Mouse (Mus musculus): ENCODE data around the gene Mcat. TPM values are rescaled to one million over a fixed set of nuclear protein-coding genes. Genes with fewer than 3 reads are reported as not detected.

Mcat gene
- polyA plus RNA-seq, 1 experiment from 2014 or later: 36.3 TPM

DNA sequence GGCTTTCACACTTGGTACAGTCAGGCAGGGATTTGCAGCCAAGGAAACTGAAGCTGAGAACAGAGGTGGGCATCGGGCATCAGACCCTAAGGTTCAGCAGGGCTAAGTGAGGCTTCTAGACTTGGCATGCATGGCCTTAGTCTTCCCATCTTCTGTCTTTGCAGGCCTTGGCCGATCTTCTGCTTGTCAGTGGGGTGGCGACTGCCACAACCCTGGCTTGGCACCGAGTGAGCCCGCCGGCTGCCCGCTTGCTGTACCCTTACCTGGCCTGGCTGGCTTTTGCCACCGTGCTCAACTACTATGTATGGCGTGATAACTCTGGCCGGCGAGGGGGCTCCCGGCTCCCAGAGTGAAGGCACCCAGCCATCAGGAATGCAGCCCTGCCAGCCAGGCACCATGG, 10.0 kb upstream of the Mcat start:
- H3K4me3 ChIP-seq: no peak overlapping the region
- no peak for ATAC-seq (ENCODE audit: low read depth)
- no peak overlapping the region for H3K27ac ChIP-seq (replicated peaks)
- no peaks in the 10 kb centered on the region for H3K4me1 ChIP-seq (replicated peaks)
- no peak overlapping the region for H3K4me2 ChIP-seq
- H3K27me3 ChIP-seq: no peaks in the 10 kb centered on the region
- H3K9me3 ChIP-seq: no peaks in the 10 kb centered on the region
- WGBS: 94% methylated on average over 12 of the region's 12 CpGs
- H3K9ac ChIP-seq: no peak overlapping the region
- peaks cover 46% of the 10 kb centered on the region for H3K36me3 ChIP-seq

DNA sequence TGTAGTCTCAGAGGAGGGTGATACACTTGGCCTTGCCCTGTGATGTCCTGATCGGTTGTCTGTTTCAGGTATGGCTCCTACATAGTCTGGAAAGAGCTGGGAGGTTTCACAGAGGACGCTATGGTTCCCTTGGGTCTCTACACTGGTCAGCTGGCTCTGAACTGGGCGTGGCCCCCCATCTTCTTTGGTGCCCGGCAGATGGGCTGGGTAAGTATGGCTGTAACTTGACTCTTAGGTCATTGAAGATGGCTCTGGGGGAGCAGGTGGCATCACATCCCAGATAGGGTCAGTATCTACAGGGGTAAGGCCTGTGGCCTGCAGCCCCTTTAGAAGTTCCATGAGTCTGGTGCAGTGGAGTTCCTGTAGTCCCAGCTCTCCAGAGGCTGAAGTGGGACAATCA, 8.5 kb upstream of the Mcat start:
- Histone ChIP-seq H3K9ac (no peak overlapping the region), H3K4me1 (replicated peaks) (no peaks in the 10 kb centered on the region), H3K4me2 (no peak overlapping the region), H3K4me3 (no peak overlapping the region), H3K9me3 (no peaks in the 10 kb centered on the region), H3K27me3 (no peaks in the 10 kb centered on the region), H3K27ac (replicated peaks) (no peak overlapping the region), H3K36me3 (peaks cover 31% of the 10 kb centered on the region)
- whole genome bisulfite sequencing: 84% methylated on average over 4 of the region's 4 CpGs
- no peak for ATAC-seq (ENCODE audit: low read depth)

- H3K27me3 ChIP-seq: no peaks in the 10 kb centered on the region
- no peak overlapping the region for H3K4me2 ChIP-seq
- no peak overlapping the region for H3K27ac ChIP-seq (replicated peaks)
- 86% methylated on average over 5 of the region's 5 CpGs for WGBS
- H3K36me3 ChIP-seq: peaks cover 26% of the 10 kb centered on the region
- no peak overlapping the region for H3K9ac ChIP-seq
- no peak for ATAC-seq (ENCODE audit: low read depth)
- no peaks in the 10 kb centered on the region for H3K4me1 ChIP-seq (replicated peaks)
- no peaks in the 10 kb centered on the region for H3K9me3 ChIP-seq
- H3K4me3 ChIP-seq: no peak overlapping the region
Observed at GRCm38 (mm10) chr15:83571636-83572035, 8.0 kb upstream of the Mcat start.

GRCm38 (mm10) chr15:83570641-83571040, 7.1 kb upstream of the Mcat start:
- Histone ChIP-seq H3K4me2 (no peak overlapping the region), H3K9me3 (no peaks in the 10 kb centered on the region), H3K36me3 (peaks cover 16% of the 10 kb centered on the region), H3K9ac (no peak overlapping the region), H3K4me3 (no peak overlapping the region), H3K27me3 (0 out of 2 replicates have a peak, but pooled peaks cover 5% of the 10 kb centered on the region), H3K4me1 (replicated peaks) (no peaks in the 10 kb centered on the region), H3K27ac (replicated peaks) (no peak overlapping the region)
- 73% methylated on average over 2 of the region's 2 CpGs for WGBS
- no peak for ATAC-seq (ENCODE audit: low read depth)

DNA sequence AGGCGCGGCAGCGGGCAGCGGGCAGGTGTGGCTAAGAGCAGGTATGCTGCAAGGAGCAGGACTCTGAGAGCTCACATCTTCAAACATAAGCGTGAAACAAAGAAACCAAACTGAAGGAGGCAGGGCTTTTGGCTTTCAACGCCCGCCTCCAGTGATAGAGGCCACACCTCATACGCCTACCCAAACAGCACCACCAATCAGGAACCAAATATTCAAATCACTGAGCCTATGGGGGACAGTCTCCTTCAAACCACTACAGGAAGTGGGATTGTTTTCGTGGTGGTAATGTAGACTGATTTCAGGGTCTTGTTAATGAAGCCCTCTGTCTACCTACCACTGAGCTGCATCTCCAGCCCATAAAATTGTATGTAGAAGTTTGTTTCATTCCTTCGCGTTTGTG, 6.1 kb upstream of the Mcat start:
- H3K4me3 ChIP-seq: no peak overlapping the region
- no peak overlapping the region for H3K27ac ChIP-seq (replicated peaks)
- no peak overlapping the region for H3K9ac ChIP-seq
- no peak for ATAC-seq (ENCODE audit: low read depth)
- H3K9me3 ChIP-seq: no peaks in the 10 kb centered on the region
- H3K4me2 ChIP-seq: no peak overlapping the region
- 60% methylated on average over 11 of the region's 11 CpGs for WGBS
- H3K36me3 ChIP-seq: peaks cover 6% of the 10 kb centered on the region
- 0 out of 2 replicates have a peak, but pooled peaks cover 5% of the 10 kb centered on the region for H3K27me3 ChIP-seq
- no peaks in the 10 kb centered on the region for H3K4me1 ChIP-seq (replicated peaks)

- no peak overlapping the region for H3K4me2 ChIP-seq
- no peaks in the 10 kb centered on the region for H3K36me3 ChIP-seq
- H3K9me3 ChIP-seq: no peaks in the 10 kb centered on the region
- H3K4me3 ChIP-seq: no peak overlapping the region
- H3K27me3 ChIP-seq: peaks cover 15% of the 10 kb centered on the region
- H3K27ac ChIP-seq (replicated peaks): no peak overlapping the region
- peaks cover 10% of the 10 kb centered on the region for H3K4me1 ChIP-seq (replicated peaks)
- no peak for ATAC-seq (ENCODE audit: low read depth)
- WGBS: 93% methylated on average over 5 of the region's 5 CpGs
- no peak overlapping the region for H3K9ac ChIP-seq
Observed at GRCm38 (mm10) chr15:83568544-83568943, 5.0 kb upstream of the Mcat start.

- no peaks in the 10 kb centered on the region for H3K36me3 ChIP-seq
- H3K9me3 ChIP-seq: no peaks in the 10 kb centered on the region
- no peak for ATAC-seq (ENCODE audit: low read depth)
- peaks cover 19% of the 10 kb centered on the region for H3K4me1 ChIP-seq (replicated peaks)
- no peak overlapping the region for H3K4me2 ChIP-seq
- H3K27me3 ChIP-seq: peaks cover 23% of the 10 kb centered on the region
- H3K4me3 ChIP-seq: no peak overlapping the region
- no peak overlapping the region for H3K27ac ChIP-seq (replicated peaks)
- 82% methylated on average over 3 of the region's 3 CpGs for WGBS
- no peak overlapping the region for H3K9ac ChIP-seq
Observed at GRCm38 (mm10) chr15:83567728-83568127, 4.1 kb upstream of the Mcat start.

- WGBS: 77% methylated on average over 5 of the region's 5 CpGs
- no peaks in the 10 kb centered on the region for H3K9me3 ChIP-seq
- no peak overlapping the region for H3K27ac ChIP-seq (replicated peaks)
- no peaks in the 10 kb centered on the region for H3K36me3 ChIP-seq
- no peak overlapping the region for H3K4me3 ChIP-seq
- peaks cover 35% of the 10 kb centered on the region for H3K27me3 ChIP-seq
- H3K9ac ChIP-seq: no peak overlapping the region
- no peak for ATAC-seq (ENCODE audit: low read depth)
- no peak overlapping the region for H3K4me2 ChIP-seq
- peaks cover 20% of the 10 kb centered on the region for H3K4me1 ChIP-seq (replicated peaks)
Observed at GRCm38 (mm10) chr15:83566006-83566405, 2.4 kb upstream of the Mcat start.

GRCm38 (mm10) chr15:83565434-83565833, 1.8 kb upstream of the Mcat start:
- Histone ChIP-seq H3K9ac (no peak overlapping the region), H3K36me3 (no peaks in the 10 kb centered on the region), H3K4me2 (no peak overlapping the region), H3K9me3 (no peaks in the 10 kb centered on the region), H3K4me3 (no peak overlapping the region), H3K27me3 (peaks cover 35% of the 10 kb centered on the region), H3K27ac (replicated peaks) (no peak overlapping the region), H3K4me1 (replicated peaks) (peaks cover 20% of the 10 kb centered on the region)
- 87% methylated on average over 3 of the region's 3 CpGs for WGBS
- ATAC-seq (ENCODE audit: low read depth): no peak

DNA sequence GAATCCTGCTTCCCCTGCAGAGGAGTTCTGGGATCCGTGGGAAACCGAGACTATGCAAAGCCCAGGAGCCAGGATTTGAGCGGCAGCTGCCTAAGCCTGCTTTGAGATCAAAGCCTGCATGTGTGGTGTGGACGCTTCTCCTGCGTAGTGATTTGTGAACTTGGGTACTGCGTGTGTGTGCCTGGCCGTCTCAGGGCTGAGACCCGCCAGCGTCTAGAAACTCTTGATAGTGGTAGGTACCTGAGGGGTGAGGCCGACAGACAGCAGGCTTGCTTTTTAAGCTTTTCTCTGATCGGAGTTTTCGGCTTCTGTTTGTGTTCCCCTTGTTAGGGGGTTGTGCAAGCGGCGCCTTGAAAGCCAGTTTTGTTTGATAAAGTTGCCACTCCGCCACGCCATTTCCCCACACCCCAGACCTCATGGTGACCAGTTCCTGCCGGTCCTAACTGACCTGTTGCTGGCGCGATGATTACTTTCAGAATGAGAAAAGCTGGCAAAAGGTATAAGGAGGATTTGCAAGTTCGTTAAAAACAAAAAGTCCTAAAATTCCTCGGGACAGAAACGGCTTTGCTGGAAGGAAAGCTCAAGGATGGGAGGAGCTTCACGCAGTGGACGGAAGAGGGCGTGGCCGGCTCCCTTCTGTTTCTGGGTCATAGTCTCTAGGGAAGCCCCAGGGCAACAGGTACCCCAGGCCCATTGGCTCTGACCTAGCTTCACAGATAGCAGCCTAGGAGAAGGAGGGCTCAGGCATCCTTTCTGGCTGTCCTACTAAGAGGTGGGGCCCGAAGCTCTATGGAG, 467 bp upstream of the Mcat start:
- no peaks in the 10 kb centered on the region for H3K9me3 ChIP-seq
- peak overlapping the region; percentile 66 for H3K9ac ChIP-seq
- no peak overlapping the region for H3K27ac ChIP-seq (replicated peaks)
- H3K4me2 ChIP-seq: peak overlapping the region; percentile 70
- WGBS: 4% methylated on average over 26 of the region's 27 CpGs
- ATAC-seq (ENCODE audit: low read depth): peak; percentile 32; the same call in 1 of the 2 replicates
- peaks cover 35% of the 10 kb centered on the region for H3K27me3 ChIP-seq
- H3K36me3 ChIP-seq: no peaks in the 10 kb centered on the region
- peak overlapping the region; percentile 34 for H3K4me3 ChIP-seq
- peaks cover 20% of the 10 kb centered on the region for H3K4me1 ChIP-seq (replicated peaks)

GRCm38 (mm10) chr15:83562626-83563270, 839 bp downstream of the Mcat start:
- peaks cover 35% of the 10 kb centered on the region for H3K27me3 ChIP-seq
- 0 out of 2 replicates have a peak, but pooled peaks have one; percentile 23 for ATAC-seq (ENCODE audit: low read depth)
- H3K4me2 ChIP-seq: peak overlapping the region; percentile 70
- H3K27ac ChIP-seq (replicated peaks): no peak overlapping the region
- H3K36me3 ChIP-seq: no peaks in the 10 kb centered on the region
- H3K9me3 ChIP-seq: no peaks in the 10 kb centered on the region
- peaks cover 20% of the 10 kb centered on the region for H3K4me1 ChIP-seq (replicated peaks)
- H3K4me3 ChIP-seq: peak overlapping the region; percentile 34; the same call in 1 of the 2 replicates
- H3K9ac ChIP-seq: peak overlapping the region; percentile 66; the same call in 1 of the 2 replicates
- 38% methylated on average over 15 of the region's 15 CpGs for WGBS

DNA sequence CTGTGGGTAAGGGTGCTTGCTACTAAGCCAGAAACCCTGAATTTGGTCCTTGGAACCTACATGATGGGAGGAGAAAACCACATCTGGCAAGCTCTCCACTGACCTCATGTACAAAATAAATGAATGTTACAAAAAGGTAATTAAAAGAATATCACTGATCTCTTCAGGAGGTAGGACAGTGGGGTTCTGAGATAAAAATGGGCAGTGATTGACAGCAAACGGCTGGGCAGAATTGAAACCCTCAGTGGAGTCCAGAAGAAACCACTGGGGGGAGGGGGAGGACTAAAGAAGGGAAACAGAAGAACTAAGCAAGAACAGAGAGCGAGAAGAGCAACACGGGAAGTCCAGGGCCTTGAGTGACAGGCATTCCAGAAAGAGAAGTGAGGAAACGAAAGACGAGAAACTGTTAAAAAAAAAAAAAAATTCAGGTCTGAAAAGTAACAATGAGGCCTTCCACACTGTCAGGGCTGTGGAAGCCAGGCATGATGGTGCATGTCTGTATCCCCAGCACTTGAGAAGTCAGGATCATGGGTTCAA, 2.6 kb downstream of the Mcat start:
- ATAC-seq (ENCODE audit: low read depth): no peak
- Histone ChIP-seq H3K4me2 (no peak overlapping the region), H3K4me3 (no peak overlapping the region), H3K36me3 (no peaks in the 10 kb centered on the region), H3K9ac (no peak overlapping the region), H3K27ac (replicated peaks) (no peak overlapping the region), H3K27me3 (peaks cover 34% of the 10 kb centered on the region), H3K9me3 (no peaks in the 10 kb centered on the region), H3K4me1 (replicated peaks) (peaks cover 22% of the 10 kb centered on the region)
- 71% methylated on average over 5 of the region's 5 CpGs for WGBS

Measured in neural tube, embryonic 13.5 days (tissue).